Mouse (Mus musculus) neural tube, embryonic 13.5 days (tissue): ENCODE results near the gene Cd2bp2. TPM values are rescaled to one million over a fixed set of nuclear protein-coding genes. Genes with fewer than 3 reads are reported as not detected.

Experiments used
- ATAC-seq: fragments of 200-750 bp; cut with Nextera tagmentation; 2 replicates; pipeline ENCODE4 v1.8.0; 2017; ENCODE audit warnings: low read depth, mild to moderate bottlenecking, moderate TSS enrichment, moderate library complexity
- H3K27ac ChIP-seq: fragments of 300-500 bp; sonication (generic); replicated peaks from 2 replicates; pipeline ENCODE4 v1.5.1; 2015; ENCODE audit warnings: moderate library complexity, mild to moderate bottlenecking, inconsistent platforms
- H3K27me3 ChIP-seq: fragments of 300-500 bp; sonication (generic); 2 replicates; pipeline ENCODE4 v1.6.1; 2015; ENCODE audit warnings: mild to moderate bottlenecking, inconsistent platforms
- H3K36me3 ChIP-seq: fragments of 300-500 bp; sonication (generic); 2 replicates; pipeline ENCODE4 v1.6.1; 2015; ENCODE audit warnings: mild to moderate bottlenecking, inconsistent platforms
- H3K4me1 ChIP-seq: fragments of 300-500 bp; sonication (generic); replicated peaks from 2 replicates; pipeline ENCODE4 v1.6.1; 2015; ENCODE audit warnings: inconsistent platforms
- H3K4me2 ChIP-seq: fragments of 300-500 bp; sonication (generic); 2 replicates; pipeline ENCODE4 v1.6.1; 2015; ENCODE audit warnings: inconsistent platforms, mild to moderate bottlenecking, moderate library complexity
- H3K4me3 ChIP-seq: fragments of 300-500 bp; sonication (generic); 2 replicates; pipeline ENCODE4 v1.5.1; 2015; ENCODE audit warnings: mild to moderate bottlenecking, inconsistent platforms
- H3K9ac ChIP-seq: fragments of 300-500 bp; sonication (generic); 2 replicates; pipeline ENCODE4 v1.6.1; 2015; ENCODE audit warnings: moderate library complexity, mild to moderate bottlenecking, inconsistent platforms
- H3K9me3 ChIP-seq: fragments of 300-500 bp; sonication (generic); 2 replicates; pipeline ENCODE4 v1.6.1; 2016; ENCODE audit warnings: inconsistent platforms
- WGBS: fragments of 180-500 bp; shearing (Covaris S2); methylation state at CpG from one replicate; pipeline ENCODE4 v1.1.7; 2015; 5-methylcytosine and 5-hydroxymethylcytosine counted together
- polyA plus RNA-seq: library from polyadenylated mRNA; unstranded; fragments of >200 nt; fragmentation: Nextera tagmentation; extraction: Ambion mirVana; gene quantifications from 2 replicates; pipeline ENCODE4 v1.2.1, GENCODE M21; 2015

Cd2bp2 gene
- polyA plus RNA-seq, 1 experiment from 2014 or later = 78.7 TPM

- Histone ChIP-seq H3K27ac (no peak overlapping the region), H3K4me3 (no peak overlapping the region), H3K36me3 (no peaks in the 10 kb centered on the region), H3K4me2 (no peak overlapping the region), H3K9ac (no peak overlapping the region), H3K9me3 (no peaks in the 10 kb centered on the region), H3K4me1 (no peaks in the 10 kb centered on the region), H3K27me3 (no peaks in the 10 kb centered on the region)
- WGBS = 66% methylated on average over 2 of the region's 2 CpGs
- no peak for ATAC-seq
Measured at GRCm38 (mm10) chr7:127146267-127146603, 49.6 kb downstream of the Cd2bp2 start.

GRCm38 (mm10) chr7:127145387-127146266, 50.2 kb downstream of the Cd2bp2 start:
- WGBS = 62% methylated on average over 9 of the region's 9 CpGs
- Histone ChIP-seq H3K9ac (no peak overlapping the region), H3K27me3 (no peaks in the 10 kb centered on the region), H3K4me3 (no peak overlapping the region), H3K4me2 (no peak overlapping the region), H3K36me3 (no peaks in the 10 kb centered on the region), H3K4me1 (no peaks in the 10 kb centered on the region), H3K27ac (no peak overlapping the region), H3K9me3 (no peaks in the 10 kb centered on the region)
- ATAC-seq = no peak

GRCm38 (mm10) chr7:127144412-127144811, 51.4 kb downstream of the Cd2bp2 start:
- WGBS = 92% methylated on average over 7 of the region's 7 CpGs
- Histone ChIP-seq H3K4me1 (no peaks in the 10 kb centered on the region), H3K27me3 (no peaks in the 10 kb centered on the region), H3K9me3 (no peaks in the 10 kb centered on the region), H3K4me3 (no peak overlapping the region), H3K27ac (no peak overlapping the region), H3K36me3 (no peaks in the 10 kb centered on the region), H3K9ac (no peak overlapping the region), H3K4me2 (no peak overlapping the region)
- ATAC-seq = no peak

GRCm38 (mm10) chr7:127142666-127143065, 53.2 kb downstream of the Cd2bp2 start:
- no peak for ATAC-seq
- WGBS = 86% methylated on average over 4 of the region's 4 CpGs

GRCm38 (mm10) chr7:127142214-127142613, 53.6 kb downstream of the Cd2bp2 start:
- Histone ChIP-seq H3K4me1 (no peaks in the 10 kb centered on the region), H3K27me3 (no peaks in the 10 kb centered on the region), H3K4me3 (no peak overlapping the region), H3K4me2 (no peak overlapping the region), H3K27ac (no peak overlapping the region), H3K9me3 (no peaks in the 10 kb centered on the region), H3K9ac (no peak overlapping the region), H3K36me3 (no peaks in the 10 kb centered on the region)
- WGBS = 45% methylated on average over 2 of the region's 2 CpGs
- no peak for ATAC-seq

More at GRCm38 (mm10) chr7:127142666-127143065, 53.2 kb downstream of the Cd2bp2 start:
- Histone ChIP-seq H3K4me2 (no peak overlapping the region), H3K4me3 (no peak overlapping the region), H3K27me3 (no peaks in the 10 kb centered on the region), H3K27ac (no peak overlapping the region), H3K36me3 (no peaks in the 10 kb centered on the region), H3K9me3 (no peaks in the 10 kb centered on the region), H3K4me1 (no peaks in the 10 kb centered on the region), H3K9ac (no peak overlapping the region)

Other genes starting within 250 kb of the Cd2bp2 start
- 5.6 and 6.6 TPM in 2 replicates for gene Asphd1, start 246.5 kb downstream of the Cd2bp2 start, polyA plus RNA-seq
- 34.7 and 35.1 TPM in 2 replicates for gene Sez6l2, start 245.5 kb downstream of the Cd2bp2 start, polyA plus RNA-seq
- gene Cdipt, start 220.1 kb downstream of the Cd2bp2 start, polyA plus RNA-seq = 121 and 124 TPM in 2 replicates
- gene Cdiptos, start 220.0 kb downstream of the Cd2bp2 start, polyA plus RNA-seq = 1.2 and 1.4 TPM in 2 replicates
- 6.6 and 7.2 TPM in 2 replicates for gene Mvp, start 181.4 kb downstream of the Cd2bp2 start, polyA plus RNA-seq
- 0.50 and 0.61 TPM in 2 replicates for gene Pagr1b, start 179.6 kb downstream of the Cd2bp2 start, polyA plus RNA-seq
- gene Pagr1a, start 178.7 kb downstream of the Cd2bp2 start, polyA plus RNA-seq = 49.5 and 50.4 TPM in 2 replicates
- 47.8 and 81.0 TPM in 2 replicates for gene Gm42742, start 175.0 kb downstream of the Cd2bp2 start, polyA plus RNA-seq
- 22.0 TPM in 2 replicates for gene Prrt2, start 174.8 kb downstream of the Cd2bp2 start, polyA plus RNA-seq
- 71.7 and 72.1 TPM in 2 replicates for gene Maz, start 169.0 kb downstream of the Cd2bp2 start, polyA plus RNA-seq
- 22.8 and 31.5 TPM in 2 replicates for gene Kif22, start 153.6 kb downstream of the Cd2bp2 start, polyA plus RNA-seq
- not detected in 2 replicates for gene Zg16, start 108.7 kb downstream of the Cd2bp2 start, polyA plus RNA-seq
- 1.0 and 2.4 TPM in 2 replicates for gene AI467606, start 104.7 kb downstream of the Cd2bp2 start, polyA plus RNA-seq
- 0.63 and 1.4 TPM in 2 replicates for gene Qprt, start 73.8 kb downstream of the Cd2bp2 start, polyA plus RNA-seq
- 0.08 and 0.10 TPM in 2 replicates for gene Spn, start 58.2 kb downstream of the Cd2bp2 start, polyA plus RNA-seq
- 32.3 and 32.9 TPM in 2 replicates for gene Tbc1d10b, start 12.4 kb upstream of the Cd2bp2 start, polyA plus RNA-seq
- 27.7 and 63.1 TPM in 2 replicates for gene Mylpf, start 12.8 kb upstream of the Cd2bp2 start, polyA plus RNA-seq
- gene Zfp553, start 37.0 kb upstream of the Cd2bp2 start, polyA plus RNA-seq = 54.7 and 58.0 TPM in 2 replicates
- 16.2 and 23.7 TPM in 2 replicates for gene Sept1, start 37.1 kb upstream of the Cd2bp2 start, polyA plus RNA-seq
- 55.0 and 62.4 TPM in 2 replicates for gene Zfp771, start 48.2 kb upstream of the Cd2bp2 start, polyA plus RNA-seq
- 102 and 110 TPM in 2 replicates for gene Dctpp1, start 64.7 kb upstream of the Cd2bp2 start, polyA plus RNA-seq
- 61.4 and 65.2 TPM in 2 replicates for gene Sephs2, start 78.0 kb upstream of the Cd2bp2 start, polyA plus RNA-seq
- 0.31 and 0.41 TPM in 2 replicates for gene Itgal, start 100.2 kb upstream of the Cd2bp2 start, polyA plus RNA-seq
- 17.2 and 17.9 TPM in 2 replicates for gene Zfp768, start 149.5 kb upstream of the Cd2bp2 start, polyA plus RNA-seq
- 8.5 and 8.6 TPM in 2 replicates for gene Zfp747, start 180.0 kb upstream of the Cd2bp2 start, polyA plus RNA-seq
- 4.2 and 5.0 TPM in 2 replicates for gene 9130019O22Rik, start 191.1 kb upstream of the Cd2bp2 start, polyA plus RNA-seq
- gene E430018J23Rik, start 197.6 kb upstream of the Cd2bp2 start, polyA plus RNA-seq = 5.2 and 5.7 TPM in 2 replicates
- 4.0 and 4.5 TPM in 2 replicates for gene Zfp764, start 210.8 kb upstream of the Cd2bp2 start, polyA plus RNA-seq
- 31.1 and 37.7 TPM in 2 replicates for gene Zfp688, start 226.0 kb upstream of the Cd2bp2 start, polyA plus RNA-seq